Mouse (Mus musculus) stomach, postnatal 0 days (tissue): ENCODE results near the gene Shroom3. TPM values are rescaled to one million over a fixed set of nuclear protein-coding genes. Genes with fewer than 3 reads are reported as not detected.

Experiments used
- ATAC-seq: fragments of 200-750 bp; cut with Nextera tagmentation; 2 replicates; pipeline ENCODE4 v1.8.0; 2017; ENCODE audit not compliant: low FRiP score, low TSS enrichment
- DNase-seq: peaks from one replicate; pipeline ENCODE4 v3.0.0-alpha.2; 2016; ENCODE audit warnings: low spot score
- H3K27ac ChIP-seq: fragments of 300-500 bp; sonication (generic); replicated peaks from 2 replicates; pipeline ENCODE4 v1.5.1; 2014; ENCODE audit warnings: mild to moderate bottlenecking, control low read depth
- H3K27me3 ChIP-seq: fragments of 300-500 bp; sonication (generic); 2 replicates; pipeline ENCODE4 v1.6.1; 2014; ENCODE audit warnings: low read length; ENCODE audit not compliant: control insufficient read depth, insufficient read depth
- H3K36me3 ChIP-seq: fragments of 300-500 bp; sonication (generic); 2 replicates; pipeline ENCODE4 v1.6.1; 2014; ENCODE audit warnings: low read length, mixed read lengths; ENCODE audit not compliant: control insufficient read depth, insufficient read depth
- H3K4me1 ChIP-seq: fragments of 300-500 bp; sonication (generic); replicated peaks from 2 replicates; pipeline ENCODE4 v1.6.1; 2014; ENCODE audit warnings: antibody characterized with exemption; ENCODE audit not compliant: control insufficient read depth, insufficient read depth
- H3K4me2 ChIP-seq: fragments of 300-500 bp; sonication (generic); replicated peaks from 2 replicates; pipeline ENCODE4 v1.6.1; 2014; ENCODE audit warnings: low read depth, mild to moderate bottlenecking, control low read depth, moderate library complexity
- H3K4me3 ChIP-seq: fragments of 300-500 bp; sonication (generic); 2 replicates; pipeline ENCODE4 v1.5.1; 2014; ENCODE audit warnings: low read depth, low read length, control low read depth
- H3K9ac ChIP-seq: fragments of 300-500 bp; sonication (generic); 2 replicates; pipeline ENCODE4 v1.6.1; 2014; ENCODE audit warnings: mild to moderate bottlenecking, low read length, control low read depth, mixed read lengths
- H3K9me3 ChIP-seq: fragments of 300-500 bp; sonication (generic); 2 replicates; pipeline ENCODE4 v1.6.1; 2016; ENCODE audit warnings: low read length; ENCODE audit not compliant: control insufficient read depth
- CTCF ChIP-seq: IDR thresholded peaks from 2 replicates; pipeline ENCODE4 v1.5.1; 2016; ENCODE audit warnings: antibody characterized with exemption, low read depth, mild to moderate bottlenecking, moderate library complexity
- EP300 ChIP-seq: optimal IDR thresholded peaks from 2 replicates; pipeline ENCODE3; 2016; ENCODE audit warnings: antibody characterized with exemption
- WGBS: fragments of 180-500 bp; shearing (Covaris S2); extraction: QIAGEN DNeasy Blood & Tissue Kit; methylation state at CpG from one replicate; pipeline ENCODE4 v1.1.7; 2014; 5-methylcytosine and 5-hydroxymethylcytosine counted together
- microRNA counts: library from miRNA; unstranded; fragments of <30 nt; microRNA quantifications from one replicate; lab custom pipeline; 2015
- microRNA-seq: library from miRNA; unstranded; fragments of <30 nt; microRNA quantifications from one replicate; pipeline ENCODE4, GENCODE M21; 2016
- polyA plus RNA-seq: library from polyadenylated mRNA; unstranded; fragments of >200 nt; fragmentation: Nextera tagmentation; extraction: Ambion mirVana; gene quantifications from 2 replicates; pipeline ENCODE4 v1.2.1, GENCODE M21; 2015

The Shroom3 gene
- polyA plus RNA-seq, 1 experiment from 2014 or later: 11.4 TPM

- Histone ChIP-seq H3K4me3 (peak overlapping the region; percentile 22), H3K9ac (peak overlapping the region; percentile 48), H3K36me3 (no peaks in the 10 kb centered on the region), H3K4me1 (peaks cover 7% of the 10 kb centered on the region; the same call in 1 of the 2 replicates), H3K27me3 (no peaks in the 10 kb centered on the region), H3K9me3 (no peaks in the 10 kb centered on the region), H3K27ac (peak overlapping the region; percentile 73), H3K4me2 (peak overlapping the region; percentile 51)
- ATAC-seq (peak; percentile 71), DNase-seq (peak; percentile 42)
- WGBS: 45% methylated on average over 14 of the region's 14 CpGs
- TF ChIP-seq CTCF: no peak
- no peak for TF ChIP-seq EP300
Observed at GRCm38 (mm10) chr5:93005815-93006341, 322.6 kb downstream of the Shroom3 start.

GRCm38 (mm10) chr5:93008256-93008655 lies 325.0 kb downstream of the Shroom3 start:
- no peaks in the 10 kb centered on the region for H3K9me3 ChIP-seq
- H3K36me3 ChIP-seq: no peaks in the 10 kb centered on the region
- no peak overlapping the region for H3K4me2 ChIP-seq
- H3K27me3 ChIP-seq: no peaks in the 10 kb centered on the region
- no peak overlapping the region for H3K4me3 ChIP-seq
- ATAC-seq (no peak), DNase-seq (no peak)
- TF ChIP-seq CTCF (no peak), EP300 (no peak)
- 84% methylated on average over 9 of the region's 9 CpGs for WGBS
- peaks cover 7% of the 10 kb centered on the region; the same call in 1 of the 2 replicates for H3K4me1 ChIP-seq
- H3K9ac ChIP-seq: no peak overlapping the region
- no peak overlapping the region for H3K27ac ChIP-seq

MicroRNAs within 50 kb of the gene (microRNA counts, 519-probe panel; counts per million panel counts)
- microRNA mmu-miR-1961 (lab: Ali Mortazavi, UCI): not detected

Small RNA genes within 50 kb of the gene (microRNA-seq; reads per million reads assigned to microRNA genes)
- not detected for gene Mir1961

Other genes with a start within 250 kb of the Shroom3 start
- gene Nup54, start 248.2 kb upstream of the Shroom3 start, polyA plus RNA-seq: 20.5 and 21.4 TPM in 2 replicates
- 19.1 and 20.9 TPM in 2 replicates for gene Scarb2, start 176.6 kb upstream of the Shroom3 start, polyA plus RNA-seq
- 0.13 and 0.19 TPM in 2 replicates for gene Fam47e, start 128.4 kb upstream of the Shroom3 start, polyA plus RNA-seq
- gene Stbd1, start 80.4 kb upstream of the Shroom3 start, polyA plus RNA-seq: 17.9 and 19.2 TPM in 2 replicates
- 0.24 and 0.31 TPM in 2 replicates for gene Ccdc158, start 8.2 kb upstream of the Shroom3 start, polyA plus RNA-seq